Mouse (Mus musculus) heart, embryonic 14.5 days (tissue): Measurements from ENCODE around the gene Rom1. TPM values are rescaled to one million over a fixed set of nuclear protein-coding genes. Genes with fewer than 3 reads are reported as not detected.

Source experiments
- ATAC-seq: fragments of 200-750 bp; cut with Nextera tagmentation; 2 replicates; pipeline ENCODE4 v1.8.0; 2017; ENCODE audit warnings: low read depth, moderate TSS enrichment; ENCODE audit not compliant: insufficient number of reproducible peaks, insufficient read depth, low FRiP score
- H3K27ac ChIP-seq, 2 experiments: fragments of 200-500 bp in 1 of 2; fragments of 300-500 bp in 1 of 2; sonication (generic) in 1 of 2; replicated peaks in 1 of 2; 2 replicates each; pipeline ENCODE4 v1.5.1; 2012 to 2014; ENCODE audit warnings: low read depth in 2 of 2, low read length in 2 of 2, control low read depth in 1 of 2, mild to moderate bottlenecking in 1 of 2, mixed read lengths in 1 of 2; ENCODE audit not compliant: control insufficient read depth in 1 of 2, insufficient read depth in 1 of 2
- H3K27me3 ChIP-seq: fragments of 300-500 bp; sonication (generic); 2 replicates; pipeline ENCODE4 v1.6.1; 2014; ENCODE audit warnings: mild to moderate bottlenecking, low read length, control low read depth; ENCODE audit not compliant: control insufficient read depth, insufficient read depth
- H3K36me3 ChIP-seq: fragments of 300-500 bp; sonication (generic); 2 replicates; pipeline ENCODE4 v1.6.1; 2014; ENCODE audit warnings: mild to moderate bottlenecking, control low read depth, low read length, mixed read lengths; ENCODE audit not compliant: control insufficient read depth, insufficient read depth
- H3K4me1 ChIP-seq, 2 experiments: fragments of 200-500 bp in 1 of 2; fragments of 300-500 bp in 1 of 2; sonication (generic) in 1 of 2; 2 replicates each; pipeline ENCODE4 v1.6.1; 2012 to 2014; ENCODE audit warnings: low read length in 2 of 2, control low read depth in 1 of 2, mixed read lengths in 1 of 2; ENCODE audit not compliant: control insufficient read depth in 2 of 2, insufficient read depth in 2 of 2
- H3K4me2 ChIP-seq: fragments of 300-500 bp; sonication (generic); 2 replicates; pipeline ENCODE4 v1.6.1; 2014; ENCODE audit warnings: mild to moderate bottlenecking, low read length
- H3K4me3 ChIP-seq, 2 experiments: fragments of 200-500 bp in 1 of 2; fragments of 300-500 bp in 1 of 2; sonication (generic) in 1 of 2; 2 replicates each; pipeline ENCODE4 v1.5.1; 2012 to 2014; ENCODE audit warnings: low read length in 2 of 2, mild to moderate bottlenecking in 2 of 2, control low read depth in 1 of 2, low read depth in 1 of 2, moderate library complexity in 1 of 2; ENCODE audit not compliant: control insufficient read depth in 1 of 2, insufficient read depth in 1 of 2
- H3K9ac ChIP-seq: fragments of 300-500 bp; sonication (generic); 2 replicates; pipeline ENCODE4 v1.6.1; 2014; ENCODE audit warnings: mild to moderate bottlenecking, low read length
- H3K9me3 ChIP-seq: fragments of 300-500 bp; sonication (generic); 2 replicates; pipeline ENCODE4 v1.6.1; 2016; ENCODE audit warnings: low read length, control low read depth; ENCODE audit not compliant: control insufficient read depth
- WGBS: fragments of 180-500 bp; shearing (Covaris S2); extraction: QIAGEN DNeasy Blood & Tissue Kit; methylation state at CpG from one replicate; pipeline ENCODE4 v1.1.7; 2014; 5-methylcytosine and 5-hydroxymethylcytosine counted together
- microRNA-seq: library from miRNA; unstranded; fragments of <30 nt; microRNA quantifications from one replicate; pipeline ENCODE4, GENCODE M21; 2016
- polyA plus RNA-seq: library from polyadenylated mRNA; unstranded; fragments of >200 nt; fragmentation: Nextera tagmentation; extraction: Ambion mirVana; gene quantifications from 2 replicates; pipeline ENCODE4 v1.2.1, GENCODE M21; 2014

Gene Rom1
- polyA plus RNA-seq, 1 experiment from 2014 or later: 1.6 TPM

- Histone ChIP-seq H3K9me3 (no peaks in the 10 kb centered on the region), H3K4me1 (peaks cover 4 to 11% of the 10 kb centered on the region in 2 experiments), H3K27me3 (no peaks in the 10 kb centered on the region), H3K27ac (peak overlapping the region; percentile 63 to 82), H3K36me3 (peaks cover 13% of the 10 kb centered on the region), H3K4me2 (peak overlapping the region; percentile 90), H3K9ac (peak overlapping the region; percentile 90), H3K4me3 (peak overlapping the region; percentile 78 to 82)
- 19% methylated on average over 19 of the region's 19 CpGs for WGBS
- ATAC-seq: no peak
These were observed 41.3 kb downstream of the Rom1 start for GRCm38 (mm10) chr19:8887585-8888463.

- ATAC-seq: no peak
- no peaks in the 10 kb centered on the region for H3K9me3 ChIP-seq
- H3K4me1 ChIP-seq: peaks cover 4 to 11% of the 10 kb centered on the region in 2 experiments
- H3K4me2 ChIP-seq: peak overlapping the region; percentile 90; the same call in 1 of the 2 replicates
- no peaks in the 10 kb centered on the region for H3K27me3 ChIP-seq
- peaks cover 13% of the 10 kb centered on the region for H3K36me3 ChIP-seq
- no peak overlapping the region for H3K27ac ChIP-seq
- 0 out of 4 replicates have a peak overlapping the region, but pooled peaks of 1 of the 2 experiments have one; percentile 82 for H3K4me3 ChIP-seq
- 44% methylated on average over 1 of the region's 1 CpGs for WGBS
- no peak overlapping the region for H3K9ac ChIP-seq
These were observed 42.1 kb downstream of the Rom1 start for GRCm38 (mm10) chr19:8886916-8887584.

- Histone ChIP-seq H3K9ac (no peak within 1 kb of the TSS), H3K36me3 (0 out of 2 replicates have a peak, but pooled peaks cover 5% of the 10 kb centered on the region), H3K4me3 (no peak within 1 kb of the TSS), H3K9me3 (no peaks in the 10 kb centered on the region), H3K4me1 (peaks cover 4 to 19% of the 10 kb centered on the region in 2 experiments), H3K27ac (no peak within 1 kb of the TSS), H3K4me2 (no peak within 1 kb of the TSS), H3K27me3 (no peaks in the 10 kb centered on the region)
- ATAC-seq: no peak
- 73% methylated on average over 3 of the region's 3 CpGs for WGBS
These were observed 45.5 kb downstream of the Rom1 start, which contains the start of the genes Lbhd1 and Gm49403 for GRCm38 (mm10) chr19:8883616-8884015. TSS of gene Lbhd1 (plus strand) at chr19:8883732. TSS of gene Gm49403 (plus strand) at chr19:8883930.

DNA sequence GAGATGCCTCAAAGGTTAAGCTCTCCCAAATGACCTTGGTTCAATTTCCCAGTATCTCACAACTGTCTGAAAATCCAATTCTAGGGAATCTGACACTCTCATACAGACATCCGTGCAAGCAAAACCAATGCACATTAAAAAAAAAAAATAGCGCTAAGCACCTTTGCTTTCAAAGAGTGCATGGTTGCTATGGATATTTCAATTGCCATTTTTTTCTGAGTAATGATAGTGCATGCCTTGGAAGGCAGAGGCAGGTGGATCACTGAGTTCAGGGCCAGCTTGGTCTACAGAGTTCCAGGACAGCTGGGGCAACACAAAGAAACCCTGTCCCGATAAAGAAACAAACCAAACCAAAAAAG is 48.1 kb downstream of the Rom1 start:
- H3K4me1 ChIP-seq: peaks cover 0 to 12% of the 10 kb centered on the region in 2 experiments; a peak in 2 of 4 replicates
- H3K4me2 ChIP-seq: peak overlapping the region; percentile 82
- no peaks in the 10 kb centered on the region for H3K27me3 ChIP-seq
- no peaks in the 10 kb centered on the region for H3K9me3 ChIP-seq
- peak overlapping the region in 1 of 2 experiments; percentile 69; a peak in 1 of 4 replicates for H3K27ac ChIP-seq
- peak overlapping the region; percentile 66 to 85 for H3K4me3 ChIP-seq
- H3K9ac ChIP-seq: peak overlapping the region; percentile 82
- WGBS: 21% methylated on average over 3 of the region's 3 CpGs
- no peak for ATAC-seq
- peaks cover 26% of the 10 kb centered on the region for H3K36me3 ChIP-seq

GRCm38 (mm10) chr19:8880311-8881033 is 48.7 kb downstream of the Rom1 start, which contains the start of gene Uqcc3:
TSS of gene Uqcc3 (minus strand) at chr19:8880923.
- ATAC-seq: peak; percentile 91
- Histone ChIP-seq H3K27me3 (no peaks in the 10 kb centered on the region), H3K4me2 (peak within 1 kb of the TSS; percentile 82), H3K4me3 (peak within 1 kb of the TSS; percentile 66 to 85), H3K4me1 (peaks cover 0 to 12% of the 10 kb centered on the region in 2 experiments; a peak in 2 of 4 replicates), H3K9me3 (no peaks in the 10 kb centered on the region), H3K9ac (peak within 1 kb of the TSS; percentile 82), H3K27ac (peak within 1 kb of the TSS; percentile 69 to 79), H3K36me3 (peaks cover 32% of the 10 kb centered on the region)
- under 1% methylated on average over 42 of the region's 42 CpGs for WGBS

Small RNA genes within 50 kb of the gene (microRNA-seq; reads per million reads assigned to microRNA genes)
- not detected for gene Mir5136

Other genes with a start within 250 kb of the Rom1 start
- gene Slc3a2, start 206.0 kb downstream of the Rom1 start, polyA plus RNA-seq: 62.2 and 65.7 TPM in 2 replicates
- gene Wdr74, start 193.5 kb downstream of the Rom1 start, polyA plus RNA-seq: 49.7 and 50.5 TPM in 2 replicates
- gene 1700092M07Rik, start 188.6 kb downstream of the Rom1 start, polyA plus RNA-seq: 1.2 TPM in 1 of 2 replicates, not detected in the other
- 81.4 and 83.5 TPM in 2 replicates for gene Stx5a, start 187.9 kb downstream of the Rom1 start, polyA plus RNA-seq
- 101 and 105 TPM in 2 replicates for gene Nxf1, start 172.3 kb downstream of the Rom1 start, polyA plus RNA-seq
- 167 and 196 TPM in 2 replicates for gene Tmem223, start 158.4 kb downstream of the Rom1 start, polyA plus RNA-seq
- 59.0 and 69.7 TPM in 2 replicates for gene Tmem179b, start 154.9 kb downstream of the Rom1 start, polyA plus RNA-seq
- 10.8 and 10.9 TPM in 2 replicates for gene Taf6l, start 142.9 kb downstream of the Rom1 start, polyA plus RNA-seq
- gene Polr2g, start 130.8 kb downstream of the Rom1 start, polyA plus RNA-seq: 128 and 146 TPM in 2 replicates
- 3.0 and 3.2 TPM in 2 replicates for gene Zbtb3, start 126.8 kb downstream of the Rom1 start, polyA plus RNA-seq
- 27.7 and 31.8 TPM in 2 replicates for gene Ttc9c, start 110.0 kb downstream of the Rom1 start, polyA plus RNA-seq
- 3.9 and 5.0 TPM in 2 replicates for gene Hnrnpul2, start 109.3 kb downstream of the Rom1 start, polyA plus RNA-seq
- gene AC129217.1, start 99.6 kb downstream of the Rom1 start, polyA plus RNA-seq: 0.43 TPM in 1 of 2 replicates, not detected in the other
- gene Bscl2, start 91.9 kb downstream of the Rom1 start, polyA plus RNA-seq: 40.6 and 45.0 TPM in 2 replicates
- gene Gng3, start 90.2 kb downstream of the Rom1 start, polyA plus RNA-seq: 1.0 and 2.3 TPM in 2 replicates
- 1.2 and 1.3 TPM in 2 replicates for gene Lrrn4cl, start 78.6 kb downstream of the Rom1 start, polyA plus RNA-seq
- gene Ubxn1, start 57.9 kb downstream of the Rom1 start, polyA plus RNA-seq: 118 and 123 TPM in 2 replicates
- 67.4 and 78.2 TPM in 2 replicates for gene Uqcc3, start 48.4 kb downstream of the Rom1 start, polyA plus RNA-seq
- gene Lbhd1, start 45.6 kb downstream of the Rom1 start, polyA plus RNA-seq: 48.3 and 51.5 TPM in 2 replicates
- gene Gm49403, start 45.4 kb downstream of the Rom1 start, polyA plus RNA-seq: not detected in 2 replicates
- 53.7 and 55.8 TPM in 2 replicates for gene 1810009A15Rik, start 40.5 kb downstream of the Rom1 start, polyA plus RNA-seq
- not detected in 2 replicates for gene Gm49416, start 40.4 kb downstream of the Rom1 start, polyA plus RNA-seq
- 18.2 TPM in 2 replicates for gene Ints5, start 36.4 kb downstream of the Rom1 start, polyA plus RNA-seq
- gene Ganab, start 31.3 kb downstream of the Rom1 start, polyA plus RNA-seq: 48.0 and 54.6 TPM in 2 replicates
- gene B3gat3, start 9.0 kb downstream of the Rom1 start, polyA plus RNA-seq: 27.8 and 34.2 TPM in 2 replicates
- 9.0 TPM in 2 replicates for gene Eml3, start 196 bp upstream of the Rom1 start, polyA plus RNA-seq
- 19.8 and 26.5 TPM in 2 replicates for gene Mta2, start 12.5 kb upstream of the Rom1 start, polyA plus RNA-seq
- gene Tut1, start 24.5 kb upstream of the Rom1 start, polyA plus RNA-seq: 14.5 and 15.6 TPM in 2 replicates
- gene Eef1g, start 37.7 kb upstream of the Rom1 start, polyA plus RNA-seq: 234 and 253 TPM in 2 replicates
- 29.4 and 30.6 TPM in 2 replicates for gene Ahnak, start 59.9 kb upstream of the Rom1 start, polyA plus RNA-seq
- not detected in 2 replicates for gene Scgb1a1, start 158.6 kb upstream of the Rom1 start, polyA plus RNA-seq
- gene Asrgl1, start 206.3 kb upstream of the Rom1 start, polyA plus RNA-seq: 11.8 and 15.2 TPM in 2 replicates